Mouse (Mus musculus) lung, postnatal 0 days (tissue): ENCODE data around the gene Tdrkh.

Experiments used
- CTCF ChIP-seq: IDR thresholded peaks from 2 replicates; pipeline ENCODE4 v1.5.1; 2016; ENCODE audit warnings: antibody characterized with exemption, mild to moderate bottlenecking
- EP300 ChIP-seq: IDR thresholded peaks from 2 replicates; pipeline ENCODE4 v1.6.1; 2016; ENCODE audit warnings: antibody characterized with exemption, mild to moderate bottlenecking, control low read depth

- TF ChIP-seq CTCF (no peak), EP300 (no peak)
Observed at GRCm38 (mm10) chr3:94480291-94480884, 67.3 kb downstream of the Tdrkh start, which contains the start of gene Riiad1.
